Mouse (Mus musculus): ENCODE measurements around the gene Pbxip1.
A peak's percentile ranks its signal among the peaks of the same experiment; 100 is the strongest.

Pbxip1 gene

GRCm38 (mm10) chr3:89435041-89435440 lies 1.5 kb upstream of the Pbxip1 start:
- no peak for DNase-seq

GRCm38 (mm10) chr3:89437269-89437668 lies 763 bp downstream of the Pbxip1 start:
- DNase-seq = peak in 1 of 2 experiments; percentile 46

- no peak for DNase-seq
These were observed 4.2 kb downstream of the Pbxip1 start for GRCm38 (mm10) chr3:89440691-89441090.

GRCm38 (mm10) chr3:89448720-89449537 lies 12.4 kb downstream of the Pbxip1 start:
- DNase-seq = peak; percentile 72 to 77

GRCm38 (mm10) chr3:89449541-89449940 lies 13.0 kb downstream of the Pbxip1 start:
- DNase-seq = peak; percentile 82 to 88

- no peak for DNase-seq
These were observed 15.4 kb downstream of the Pbxip1 start for GRCm38 (mm10) chr3:89451916-89452315.

GRCm38 (mm10) chr3:89454401-89455177 lies 18.1 kb downstream of the Pbxip1 start, which contains the start of gene Pmvk:
TSS of gene Pmvk (plus strand) at chr3:89454541.
- DNase-seq = no peak

GRCm38 (mm10) chr3:89455786-89456285 lies 19.3 kb downstream of the Pbxip1 start:
- no peak for DNase-seq

- peak; percentile 83 to 86 for DNase-seq
These were observed 20.5 kb downstream of the Pbxip1 start for GRCm38 (mm10) chr3:89456726-89457665.

GRCm38 (mm10) chr3:89458372-89458964 lies 22.0 kb downstream of the Pbxip1 start:
- no peak for DNase-seq

- DNase-seq = peak; percentile 97
These were observed 22.7 kb downstream of the Pbxip1 start for GRCm38 (mm10) chr3:89458965-89459807.

GRCm38 (mm10) chr3:89468268-89468667 lies 31.8 kb downstream of the Pbxip1 start:
- DNase-seq = no peak

- DNase-seq = no peak
These were observed 35.8 kb downstream of the Pbxip1 start for GRCm38 (mm10) chr3:89472280-89472679.

- DNase-seq = no peak
These were observed 37.3 kb downstream of the Pbxip1 start for GRCm38 (mm10) chr3:89473838-89474237.

GRCm38 (mm10) chr3:89479055-89479454 lies 42.5 kb downstream of the Pbxip1 start:
- no peak for DNase-seq

- peak; percentile 58 to 65 for DNase-seq
These were observed 45.0 kb downstream of the Pbxip1 start for GRCm38 (mm10) chr3:89481488-89481887.

GRCm38 (mm10) chr3:89482249-89482648 lies 45.7 kb downstream of the Pbxip1 start:
- no peak for DNase-seq

- DNase-seq = peak; percentile 87 to 90
These were observed 48.4 kb downstream of the Pbxip1 start for GRCm38 (mm10) chr3:89484766-89485524.

- DNase-seq = no peak
These were observed 49.6 kb downstream of the Pbxip1 start for GRCm38 (mm10) chr3:89486111-89486510.
